Mouse (Mus musculus) erythroblast, adult 5-6 weeks (primary cell): ENCODE measurements around the gene Adat3. TPM values are rescaled to one million over a fixed set of nuclear protein-coding genes. Genes with fewer than 3 reads are reported as not detected.

Experiments used
- ATAC-seq: replicated peaks from 2 replicates; pipeline ENCODE4 v1.8.0; 2016; ENCODE audit warnings: moderate number of reproducible peaks, mild to moderate bottlenecking, moderate TSS enrichment, inconsistent platforms; ENCODE audit not compliant: poor library complexity, low FRiP score, severe bottlenecking
- total RNA-seq, 2 experiments: library from RNA; stranded (forward) in 1 of 2; stranded (reverse) in 1 of 2; fragments of 150-400 nt in 1 of 2; fragments of 200-764, 138-1000 nt in 1 of 2; gene quantifications; 2 replicates each; pipeline versions ENCODE4 v1.2.3 to v1.2.4; 2015 to 2017; ENCODE audit warnings: low replicate concordance in 2 of 2

Adat3 gene
- total RNA-seq (2015; ENCODE audit: low replicate concordance) (not detected in 2 replicates), total RNA-seq (2017; ENCODE audit: low replicate concordance) (0.94 TPM in 1 of 2 replicates, not detected in the other)

DNA sequence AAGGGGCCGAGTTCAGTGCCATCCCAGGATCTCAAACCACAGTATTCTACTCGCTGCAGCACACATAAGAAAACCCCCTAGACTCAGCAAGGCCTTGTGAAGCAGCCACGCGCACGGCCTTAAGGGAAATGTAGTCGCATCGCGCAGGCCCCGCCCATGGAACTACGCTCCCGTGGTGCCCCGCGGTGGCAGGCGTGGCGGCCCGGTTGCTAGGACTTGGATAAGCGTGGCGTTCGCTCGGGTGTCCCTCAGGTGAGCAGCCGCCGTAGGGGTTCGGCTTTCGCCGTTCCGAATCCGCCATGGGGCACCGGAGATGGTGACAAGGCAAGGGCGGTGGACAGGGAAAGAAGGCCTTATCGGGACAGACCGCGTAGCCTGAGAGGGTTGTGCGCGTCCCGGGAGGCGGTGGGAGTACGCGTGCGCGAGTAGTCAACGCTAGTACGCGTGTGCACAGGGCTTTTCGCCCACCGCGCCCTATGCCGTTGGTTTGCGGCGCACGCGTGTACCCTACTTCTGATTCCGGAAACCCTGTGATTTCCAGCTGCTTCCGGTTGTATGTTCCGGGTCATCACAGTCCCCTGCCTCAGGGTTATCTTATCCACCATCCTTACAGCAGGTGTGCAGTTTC lies at the start of gene Adat3, which contains the start of gene Scamp4:
Gene Adat3, plus strand, starts transcription at position 183 of the 628 bp plus-strand sequence.
Gene Scamp4, plus strand, starts transcription at position 175 of the 628 bp plus-strand sequence.
- peak; percentile 90 for ATAC-seq

DNA sequence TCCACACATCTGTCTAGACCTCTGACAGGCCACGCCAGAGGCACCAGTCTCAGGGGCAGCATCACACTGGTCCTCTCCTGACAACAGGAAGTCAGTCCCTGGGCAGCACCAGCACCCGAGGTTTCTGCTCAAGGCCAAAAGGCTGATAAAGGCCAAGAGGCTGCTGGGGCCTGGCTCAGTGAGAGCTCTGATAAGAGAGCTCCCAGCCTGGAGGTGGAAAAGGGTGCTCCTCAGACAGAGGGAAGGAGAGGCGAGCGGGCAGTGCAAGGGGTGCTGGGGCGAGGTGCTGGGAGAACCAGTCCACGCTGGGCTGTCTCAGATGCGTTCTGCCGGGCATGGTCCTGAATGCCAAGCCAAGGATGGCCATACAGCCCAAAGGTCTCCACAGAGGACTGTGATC lies 49.1 kb upstream of the Adat3 start:
- ATAC-seq, result peak; percentile 81

DNA sequence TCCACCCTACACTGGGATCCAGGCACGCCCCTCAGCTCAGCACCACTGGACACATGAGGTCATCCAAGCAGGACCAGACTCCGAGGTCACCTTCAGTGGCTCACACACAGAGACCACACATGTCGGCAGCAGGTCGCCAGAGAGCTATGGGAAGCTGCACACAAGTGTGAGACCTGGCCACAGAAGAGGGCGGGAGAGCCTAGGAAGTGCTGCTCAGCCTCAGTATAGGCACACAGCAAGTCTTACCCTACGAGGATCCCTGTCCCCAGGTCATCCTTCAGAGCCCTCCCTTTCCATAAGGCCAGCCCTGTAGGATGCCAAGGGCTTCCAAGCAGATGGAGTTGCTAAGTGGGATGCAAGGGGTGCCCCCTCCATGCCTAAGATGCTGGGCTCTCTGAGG lies 48.7 kb upstream of the Adat3 start:
- ATAC-seq, result peak; percentile 23

DNA sequence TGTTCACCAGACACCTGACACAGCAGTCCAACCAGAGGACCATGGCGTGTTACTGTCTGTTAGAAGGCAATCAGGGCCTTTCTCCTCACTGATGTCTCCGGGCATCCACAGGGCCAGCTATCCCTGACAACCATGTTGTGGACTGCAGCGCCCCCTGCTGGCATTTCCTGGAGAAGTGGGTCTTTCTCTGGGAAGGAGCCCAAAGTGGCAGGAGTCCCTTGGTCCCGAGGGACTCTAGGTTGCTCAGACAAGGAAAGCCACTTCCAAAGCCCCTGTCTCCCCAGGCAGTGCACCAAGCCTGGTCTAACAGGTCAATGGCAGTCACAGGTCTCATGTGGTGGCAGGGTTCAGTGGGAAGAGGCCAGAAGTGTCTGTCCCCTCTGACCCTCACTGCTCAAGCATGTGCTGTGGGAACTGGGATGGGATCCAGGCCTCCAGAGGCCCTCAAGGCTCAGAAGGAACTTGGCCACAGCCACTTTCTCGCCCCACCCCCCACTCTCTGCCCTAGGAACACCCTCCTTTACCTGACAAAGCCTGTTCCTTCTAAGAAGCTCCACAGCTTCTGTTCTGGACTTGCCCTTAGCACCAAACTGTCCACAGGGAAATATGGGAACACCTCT lies 45.2 kb upstream of the Adat3 start:
- ATAC-seq, result peak; percentile 30; the same call in 1 of the 2 replicates

DNA sequence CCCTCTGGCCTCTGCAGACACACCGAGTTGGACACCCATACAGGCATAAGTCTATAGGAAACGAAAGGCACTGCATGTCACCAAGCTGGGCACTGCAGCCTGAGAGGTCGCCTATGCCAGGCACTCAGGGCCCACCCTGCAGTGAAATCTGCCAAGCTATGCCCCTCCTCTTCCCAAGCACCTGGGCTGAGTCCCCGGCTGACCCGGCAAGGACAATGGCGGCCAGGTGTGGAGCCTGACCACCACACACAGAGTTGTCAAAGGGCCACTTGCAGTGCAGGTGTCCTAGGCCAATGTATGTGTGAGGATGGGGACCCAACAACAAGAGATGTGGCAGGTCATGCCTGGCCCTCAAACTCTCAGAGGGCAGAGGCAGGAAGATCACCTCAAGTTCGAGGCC lies 43.2 kb upstream of the Adat3 start:
- ATAC-seq, result no peak

DNA sequence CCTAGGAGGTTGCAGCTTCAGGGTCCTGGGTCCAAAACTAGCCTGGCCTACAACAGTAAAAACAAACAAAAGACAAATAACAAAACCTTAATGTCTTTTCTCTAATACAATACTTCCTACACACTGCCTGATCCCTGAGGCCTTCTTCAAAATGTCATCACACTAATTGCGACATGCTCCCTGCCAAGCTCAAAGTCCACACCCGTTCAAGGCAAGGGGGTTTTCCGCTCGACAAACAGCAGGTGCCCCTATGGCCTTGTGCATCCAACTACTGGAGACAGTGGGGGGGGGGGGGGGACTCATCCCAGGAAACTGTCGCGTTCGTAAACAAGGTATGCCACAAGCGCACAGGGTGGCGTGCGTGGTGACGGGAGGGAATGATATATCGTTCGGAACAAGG lies 42.1 kb upstream of the Adat3 start:
- ATAC-seq, result 0 out of 2 replicates have a peak, but pooled peaks have one; percentile 3

DNA sequence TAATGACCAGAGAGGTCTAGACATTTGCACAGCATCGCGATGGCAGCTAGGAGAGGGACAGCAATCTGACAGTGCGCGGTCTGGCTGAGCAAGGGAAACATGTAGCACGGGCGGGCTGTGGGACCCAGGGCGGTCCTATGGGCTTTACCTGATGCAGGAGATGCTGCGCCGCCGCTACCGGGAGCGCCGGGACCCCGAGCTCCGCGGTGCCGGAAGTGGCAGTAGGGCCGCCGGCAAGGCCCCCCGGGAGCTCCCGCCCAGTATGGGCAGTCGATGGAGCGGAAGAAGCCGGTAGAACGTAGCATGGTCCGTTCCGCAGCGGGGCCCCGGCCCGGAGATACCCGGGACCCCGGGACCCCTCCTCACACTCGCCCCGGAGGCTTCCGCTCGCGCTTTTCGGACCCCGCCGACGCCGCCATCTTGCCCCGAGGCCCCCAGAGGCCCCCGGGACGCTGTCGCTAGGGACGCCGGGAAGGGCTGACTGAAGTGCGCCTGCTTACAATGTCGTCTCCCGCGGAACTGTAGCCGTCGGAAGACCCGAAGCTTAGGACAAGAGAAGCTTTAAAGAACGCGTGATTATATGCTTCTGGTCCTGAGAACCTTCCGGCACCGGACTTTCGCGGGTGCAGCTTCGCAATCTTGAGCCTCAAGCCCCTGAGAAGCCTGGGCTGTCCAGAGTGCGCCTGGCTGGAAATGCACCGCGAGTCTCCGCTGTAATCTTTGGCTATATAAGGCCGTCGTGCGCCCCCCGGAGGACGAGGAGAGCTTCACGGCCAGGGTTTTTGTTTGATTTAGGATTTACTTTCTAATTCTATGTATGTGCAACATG lies 41.4 kb upstream of the Adat3 start, which contains the start of gene Rexo1:
Gene Rexo1, minus strand, starts transcription at position 445 of the 829 bp plus-strand sequence.
- peak; percentile 81 for ATAC-seq

DNA sequence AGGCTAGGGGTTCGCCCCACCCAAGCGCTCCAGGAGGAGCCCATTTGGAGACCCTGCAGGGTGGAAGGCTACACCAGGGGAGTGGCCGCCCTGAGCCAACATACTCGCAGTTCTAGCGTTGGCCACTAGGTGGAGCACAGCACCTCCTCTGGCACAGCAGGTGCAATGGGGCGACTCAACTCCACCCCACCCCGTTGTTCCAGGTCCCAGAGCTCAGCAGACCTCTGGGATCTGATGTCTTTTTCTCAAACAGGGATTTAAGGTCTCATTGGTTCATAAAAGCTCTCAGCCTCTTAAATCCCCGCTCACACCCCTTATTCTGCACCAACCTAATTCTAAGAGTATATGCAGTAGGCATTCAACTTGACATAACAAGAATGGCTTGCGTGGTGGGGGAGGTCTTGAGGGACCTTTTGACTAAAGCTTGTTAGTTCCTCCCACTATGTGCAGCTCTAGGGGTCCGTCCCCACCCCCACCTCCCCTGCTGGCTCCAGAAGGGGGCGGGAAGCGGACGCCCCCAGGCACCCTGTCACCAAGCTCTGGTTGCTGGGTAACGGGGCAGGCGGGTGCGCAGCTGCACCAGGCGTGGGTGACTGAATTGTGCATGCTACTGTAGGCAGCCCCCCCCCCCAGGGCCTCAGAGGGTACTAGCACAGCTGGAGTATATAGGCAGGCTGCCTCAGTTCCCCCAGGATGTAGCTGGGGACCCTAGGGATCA lies 36.1 kb upstream of the Adat3 start:
- ATAC-seq, result peak; percentile 50

DNA sequence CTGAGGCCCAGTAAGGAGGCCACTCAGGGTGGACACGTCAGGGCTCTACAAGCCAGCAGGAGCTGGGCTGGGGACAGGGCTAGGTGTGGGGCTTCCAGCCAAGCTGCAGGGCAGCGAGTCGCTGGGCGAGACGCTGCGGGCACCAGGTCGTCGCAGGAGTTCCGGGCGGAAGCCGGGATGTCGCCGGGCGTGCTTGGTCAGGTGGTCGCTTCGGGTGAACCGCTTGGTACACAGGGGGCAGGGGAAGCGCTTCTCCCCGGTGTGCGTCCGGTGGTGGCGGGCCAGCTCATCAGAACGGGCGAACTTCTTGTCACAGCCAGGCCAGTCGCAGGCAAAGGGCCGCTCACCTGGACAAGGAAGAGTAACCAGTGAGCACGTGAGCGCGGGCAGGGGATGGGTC lies 33.8 kb upstream of the Adat3 start:
- ATAC-seq, result no peak

DNA sequence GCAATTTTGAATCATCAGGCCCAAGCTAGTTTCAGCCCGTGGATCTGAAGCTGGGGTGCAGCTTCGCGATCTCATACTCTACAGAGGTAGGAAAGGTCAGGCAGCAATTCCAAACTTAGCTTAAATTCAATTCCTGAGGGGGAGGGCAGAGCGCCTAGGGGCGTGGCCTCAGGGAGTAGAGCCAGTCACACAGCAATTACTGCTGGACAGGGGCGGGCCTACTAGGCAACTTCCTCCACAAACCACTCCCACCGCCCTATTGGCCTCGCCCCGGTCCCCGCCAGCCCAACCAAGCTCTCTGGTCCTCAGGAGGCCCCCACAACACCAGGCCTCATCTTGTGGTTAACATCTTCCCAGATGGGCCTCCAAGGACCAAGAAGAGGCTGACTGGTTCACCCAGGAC lies 33.0 kb upstream of the Adat3 start:
- ATAC-seq, result peak; percentile 73

DNA sequence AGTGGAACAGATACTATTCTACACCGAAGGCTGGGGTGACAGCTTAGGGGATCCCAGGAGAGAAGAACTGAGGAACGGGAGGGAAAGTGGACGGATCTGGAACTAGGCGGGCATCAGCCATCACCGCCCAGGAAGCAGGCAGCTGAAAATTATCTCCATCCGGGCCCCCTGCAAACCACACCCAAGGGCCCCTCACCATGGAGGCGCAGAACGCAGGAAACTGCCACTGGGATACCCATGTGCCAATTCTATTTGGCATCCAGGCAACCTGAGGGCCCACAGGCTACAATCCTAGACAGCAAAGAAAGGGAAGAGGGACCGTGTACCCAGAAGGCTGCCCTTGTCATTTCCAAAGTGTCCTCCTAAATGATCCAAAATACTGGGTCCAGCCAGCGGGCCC lies 32.3 kb upstream of the Adat3 start:
- no peak for ATAC-seq

DNA sequence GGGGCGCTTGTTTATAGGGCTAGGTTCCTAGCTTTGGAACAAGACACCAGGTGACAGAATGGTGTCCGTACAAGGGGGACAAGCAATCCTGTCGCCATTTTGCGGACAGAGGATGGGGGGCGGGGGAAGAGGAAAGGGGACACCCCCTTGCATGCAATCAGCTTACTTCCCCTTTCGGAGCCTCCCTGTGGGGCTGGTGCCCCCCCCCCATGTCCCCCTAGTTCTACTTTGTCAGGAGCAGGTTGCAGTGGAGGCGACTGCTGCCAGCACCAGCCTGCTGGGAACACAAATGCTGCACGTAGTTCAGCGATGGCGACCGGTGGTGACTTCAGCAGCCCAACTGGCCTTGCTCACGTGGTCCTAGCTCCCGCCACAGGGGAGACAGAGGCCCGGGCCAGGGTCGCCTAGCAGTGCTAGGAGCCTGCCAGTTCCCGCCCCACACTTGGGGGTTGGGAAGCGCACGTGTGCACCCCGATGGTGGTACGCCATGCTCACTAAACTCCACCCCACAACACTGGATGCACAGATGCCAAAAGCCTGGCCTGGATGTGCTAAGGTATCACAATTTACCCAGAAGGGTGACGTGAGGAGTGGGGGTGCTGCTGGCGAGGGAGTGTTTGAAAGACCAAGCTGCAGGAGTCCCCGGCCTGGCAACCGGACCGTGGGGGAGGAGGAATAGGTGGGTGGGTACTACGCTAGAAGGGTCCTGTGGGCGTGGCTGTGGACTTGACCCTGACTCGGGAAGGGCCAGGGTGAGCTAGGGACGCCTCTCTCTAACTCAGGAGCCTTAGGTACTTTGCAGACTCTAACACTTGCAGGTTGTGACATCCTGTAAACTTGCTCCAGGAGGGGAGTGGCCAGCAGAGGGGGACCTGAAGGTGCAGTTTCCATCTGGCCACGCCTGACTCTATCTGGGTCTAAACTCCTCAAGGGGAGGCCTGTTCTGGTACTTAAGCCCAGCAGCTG lies 31.5 kb upstream of the Adat3 start:
- peak; percentile 32 for ATAC-seq

DNA sequence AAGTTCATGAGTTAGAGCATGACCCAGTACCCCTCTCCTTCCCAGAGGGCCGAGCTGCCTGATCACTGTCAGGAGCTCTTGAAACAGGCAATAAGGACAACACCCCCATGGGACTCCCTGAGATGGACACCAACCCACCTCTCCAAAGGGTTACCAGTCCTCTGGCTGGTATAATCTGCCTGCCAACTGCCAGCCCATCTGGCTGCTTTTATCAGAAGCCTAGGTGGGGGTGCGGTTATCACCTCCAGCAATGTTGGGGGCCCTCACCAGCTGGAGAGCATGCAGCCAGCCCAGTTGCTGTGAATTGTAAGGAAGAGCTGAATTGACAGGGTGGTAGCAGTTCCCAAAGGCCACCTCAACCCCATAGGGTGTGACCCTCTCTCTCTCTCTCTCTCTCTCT lies 30.2 kb upstream of the Adat3 start:
- peak; percentile 33 for ATAC-seq

DNA sequence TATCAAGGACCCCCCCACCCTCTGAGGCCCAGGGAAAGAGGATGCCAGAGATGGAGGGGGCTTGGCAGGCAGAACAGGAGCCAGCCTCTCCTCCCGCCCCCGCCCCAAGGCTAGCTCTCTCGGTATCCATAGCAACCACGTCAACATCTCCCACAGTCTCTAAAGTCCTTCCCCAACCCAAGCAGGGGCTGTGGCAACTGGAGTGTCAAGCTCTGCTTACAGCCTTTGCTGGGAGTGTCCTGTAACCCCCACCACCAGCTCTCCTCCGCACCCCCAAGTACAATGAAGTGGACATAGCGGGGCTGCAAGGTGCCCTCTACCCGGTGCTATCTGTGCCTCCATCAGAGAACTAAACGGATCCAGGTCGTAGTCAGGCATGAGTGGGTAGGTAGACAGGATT lies 28.7 kb upstream of the Adat3 start:
- no peak for ATAC-seq

DNA sequence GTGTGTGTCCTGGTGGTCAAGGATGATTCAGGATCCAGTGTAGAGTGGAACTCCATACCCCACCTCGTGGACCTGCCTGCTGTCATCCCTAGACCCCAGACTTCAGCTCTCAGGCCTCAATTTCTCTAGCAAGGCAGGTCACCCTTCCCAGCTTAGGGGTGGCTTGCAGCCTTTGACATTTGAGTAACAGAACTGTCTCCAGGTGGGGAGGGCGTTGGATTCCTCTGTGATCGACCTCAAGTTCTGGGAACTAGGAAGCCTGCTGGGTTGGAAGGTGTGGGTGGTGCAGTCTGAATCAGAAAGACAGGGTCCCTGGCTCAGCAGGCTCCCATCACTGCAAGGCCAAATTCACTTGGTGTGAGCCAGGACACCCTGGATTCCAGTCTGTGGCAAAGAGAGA lies 27.8 kb upstream of the Adat3 start:
- no peak for ATAC-seq

DNA sequence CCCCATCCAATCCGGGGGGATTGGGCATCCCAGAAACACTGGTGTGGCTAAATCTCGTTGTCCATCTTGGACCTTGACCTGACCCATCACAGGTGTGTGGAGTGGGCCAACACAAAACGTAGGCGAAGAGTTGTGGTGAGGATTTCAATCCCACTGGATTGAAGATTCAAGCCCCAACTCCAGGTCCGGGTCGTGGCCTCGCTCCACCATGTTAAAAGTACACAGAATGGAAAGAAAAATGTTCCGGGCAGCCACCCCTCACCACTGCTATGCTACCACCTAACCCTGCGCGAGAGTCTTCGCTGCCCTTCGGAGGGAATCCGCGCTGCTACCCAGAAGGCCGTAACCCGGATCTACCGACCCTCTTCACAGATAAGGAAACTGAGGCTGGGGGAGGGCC lies 26.8 kb upstream of the Adat3 start:
- no peak for ATAC-seq

DNA sequence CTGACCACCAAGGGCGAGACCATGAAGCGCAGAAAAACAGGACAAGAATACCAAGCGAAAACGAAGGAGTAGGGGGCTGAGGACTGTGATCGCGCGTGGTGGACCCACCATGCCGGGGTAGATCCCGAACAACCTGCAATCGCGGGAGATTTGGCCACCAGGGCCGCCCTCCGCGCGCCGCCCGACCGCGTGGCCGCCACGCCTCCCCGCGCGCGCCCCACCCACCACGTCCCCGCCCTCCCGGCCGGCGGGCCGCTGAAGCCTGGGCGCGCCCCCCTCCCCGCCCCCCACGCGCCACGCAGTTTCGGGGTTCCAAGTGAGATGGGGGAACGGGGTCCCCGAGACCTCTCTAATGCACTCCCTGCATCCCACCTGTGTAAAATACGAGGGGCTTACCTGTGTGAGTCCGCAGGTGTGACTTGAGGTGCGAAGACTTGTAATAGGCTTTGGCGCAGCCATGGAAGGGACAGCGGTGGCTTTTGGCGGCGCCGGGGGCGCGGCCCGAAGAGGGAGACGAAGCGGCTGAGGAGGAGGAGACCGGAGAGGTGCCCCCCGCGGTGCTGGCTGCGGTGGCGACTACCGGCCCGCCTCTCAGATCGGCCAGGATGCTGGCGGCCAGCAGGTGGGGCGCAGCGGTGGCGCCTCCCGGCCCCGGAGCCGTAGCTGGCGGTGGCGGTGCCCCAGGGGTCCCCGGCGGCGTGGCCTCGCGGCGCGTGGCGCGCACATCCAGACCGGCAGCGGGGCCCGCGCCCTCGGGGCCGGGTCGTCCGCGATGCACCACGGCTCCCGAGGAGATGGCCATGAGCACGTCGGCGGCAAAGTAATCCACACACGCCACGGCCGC lies 26.1 kb upstream of the Adat3 start:
- ATAC-seq, result no peak
